Mouse (Mus musculus): ENCODE measurements around the gene Gm42421.
A peak's percentile ranks its signal among the peaks of the same experiment; 100 is the strongest.

The Gm42421 gene

GRCm38 (mm10) chr5:143927875-143928274, at the start of gene Gm42421:
Gm42421 (plus strand) TSS chr5:143928175.
- no peak for DNase-seq

DNA sequence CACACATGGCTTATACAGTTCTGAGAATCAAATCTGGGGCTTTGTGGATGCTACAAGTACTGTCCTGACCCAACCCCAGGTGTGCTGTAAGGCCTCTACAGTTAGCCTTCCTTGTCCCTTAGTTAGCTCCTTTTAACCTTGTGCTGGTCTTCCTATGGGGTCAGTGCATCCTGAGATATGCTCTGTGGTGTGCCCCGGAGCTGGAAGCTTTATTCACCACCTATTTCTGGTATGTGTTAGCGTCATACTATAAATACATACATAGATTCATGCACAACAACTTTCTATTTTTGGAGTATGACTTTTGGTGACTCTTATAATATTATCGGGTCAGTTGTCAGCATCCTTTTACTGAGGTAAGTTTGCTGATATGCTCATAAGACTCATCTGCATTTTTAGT, 42.7 kb upstream of the Gm42421 start:
- no peak for DNase-seq

DNA sequence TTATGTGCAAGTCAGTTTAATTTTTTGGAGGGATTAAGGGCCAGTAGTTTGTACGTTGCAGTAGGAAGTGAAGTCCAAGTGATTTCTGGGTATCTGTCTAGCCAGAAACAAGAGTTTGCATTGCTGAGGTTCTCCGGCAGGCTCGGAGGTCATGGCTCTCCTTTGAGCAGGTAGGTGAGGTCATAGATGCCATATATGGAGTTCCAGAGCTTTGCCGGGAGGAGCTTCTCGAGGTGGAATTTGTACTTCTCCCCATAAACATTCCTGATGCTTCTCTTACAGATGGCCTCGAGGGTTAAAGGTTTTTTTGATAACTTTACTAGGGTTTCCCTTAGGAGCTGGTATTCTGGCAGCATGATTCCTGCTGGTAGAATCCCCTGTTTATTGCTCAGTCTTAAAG, 37.2 kb upstream of the Gm42421 start:
- no peak for DNase-seq

GRCm38 (mm10) chr5:143892255-143892886, 35.6 kb upstream of the Gm42421 start:
- DNase-seq: no peak

- DNase-seq: no peak
Measured at GRCm38 (mm10) chr5:143893396-143893795, 34.6 kb upstream of the Gm42421 start.

- no peak for DNase-seq
Measured at GRCm38 (mm10) chr5:143897635-143898330, 30.2 kb upstream of the Gm42421 start, which contains the start of gene Ankrd61. Ankrd61 (minus strand) TSS chr5:143897685.

DNA sequence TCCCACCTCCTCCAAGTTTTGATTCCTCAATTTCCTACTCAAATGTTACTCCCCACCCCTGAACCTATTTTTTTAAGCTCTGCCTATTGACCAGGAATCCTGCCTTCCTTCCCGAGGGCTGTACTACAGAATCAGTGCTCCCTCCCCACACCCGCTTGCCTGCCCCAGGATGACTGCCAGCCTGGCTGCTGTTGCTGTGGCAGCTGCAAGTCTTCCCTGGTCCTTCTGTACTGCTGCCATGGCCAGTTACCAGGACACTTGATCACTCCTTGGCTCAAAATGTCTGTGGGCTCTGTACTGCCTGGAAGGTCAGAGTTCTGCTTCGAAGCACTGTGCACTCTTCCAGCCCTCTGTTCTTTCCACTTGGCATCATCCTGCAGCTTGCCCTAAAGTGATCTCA, 25.9 kb upstream of the Gm42421 start:
- peak; percentile 25 for DNase-seq

DNA sequence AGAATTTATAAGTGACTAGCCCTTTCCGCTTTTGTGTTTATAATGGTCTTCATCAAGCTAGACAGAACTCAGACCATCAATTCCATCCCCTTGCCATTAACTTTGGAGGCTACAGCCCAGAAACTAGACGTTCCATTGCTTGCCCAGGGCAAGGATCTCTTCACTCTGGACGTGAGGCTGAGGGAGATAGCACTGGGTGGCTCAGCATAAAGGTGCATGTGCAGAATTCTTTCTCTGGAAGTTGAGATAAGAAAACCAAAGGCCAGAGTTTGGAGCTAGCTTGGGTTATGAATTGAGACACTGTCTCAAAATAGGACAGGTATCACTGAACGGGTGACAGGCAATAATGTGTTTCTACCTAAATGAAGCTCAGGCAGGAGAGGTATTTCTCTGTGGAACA, 24.2 kb upstream of the Gm42421 start:
- no peak for DNase-seq

GRCm38 (mm10) chr5:143906429-143906828, 21.5 kb upstream of the Gm42421 start:
- DNase-seq: no peak

- no peak for DNase-seq
Measured at GRCm38 (mm10) chr5:143908926-143909325, 19.0 kb upstream of the Gm42421 start.

DNA sequence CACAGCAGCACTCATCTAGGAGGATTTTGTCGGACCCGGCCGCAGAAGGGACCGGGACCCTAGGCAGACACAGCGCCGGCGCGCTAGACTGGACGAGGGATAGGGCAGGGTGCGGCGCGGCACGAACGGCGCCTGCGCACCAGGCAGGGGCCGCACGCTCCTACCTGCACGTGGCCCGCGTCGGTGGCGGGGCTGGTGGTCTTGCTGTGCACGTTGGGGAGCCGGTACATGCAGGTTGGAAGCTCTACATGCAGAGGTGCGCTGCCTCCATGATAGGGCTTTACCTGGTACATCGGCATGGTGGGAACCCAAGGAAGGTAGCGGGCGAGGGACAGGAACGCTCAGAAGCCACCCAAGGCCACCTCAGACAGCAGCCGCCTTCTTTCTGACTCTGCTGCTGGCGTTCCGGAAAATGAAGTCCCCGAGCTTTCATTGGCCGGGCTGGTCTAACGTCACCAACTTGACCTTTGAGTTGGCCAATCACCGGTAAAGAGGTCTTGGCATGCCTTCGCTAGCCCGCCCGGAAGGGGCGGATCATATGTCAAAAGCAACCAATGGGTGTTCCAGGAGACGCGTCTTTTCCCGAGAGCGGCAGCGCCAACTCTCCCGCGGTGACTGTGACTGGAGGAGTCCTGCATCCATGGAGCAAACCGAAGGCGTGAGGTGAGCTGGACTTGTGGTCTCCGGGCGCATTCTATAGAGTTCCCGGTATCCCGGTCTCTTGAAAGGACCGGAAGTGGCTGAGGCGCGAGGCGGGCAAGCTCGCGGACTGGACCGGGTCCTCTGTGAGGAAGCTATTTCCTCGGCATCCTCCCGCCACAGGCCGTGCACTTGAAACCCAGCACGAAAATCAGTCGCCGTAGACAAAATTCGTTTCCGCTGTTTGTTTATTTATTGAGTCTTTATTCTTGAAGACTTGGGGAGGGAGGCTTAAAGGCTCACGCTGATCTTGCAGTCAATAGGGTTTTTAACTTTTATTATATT, 18.3 kb upstream of the Gm42421 start, which contains the start of the genes Aimp2 and Pms2:
Gene Aimp2, minus strand, starts transcription at position 431 of the 984 bp plus-strand sequence.
Gene Pms2, plus strand, starts transcription at position 548 of the 984 bp plus-strand sequence.
- peak; percentile 99 for DNase-seq

DNA sequence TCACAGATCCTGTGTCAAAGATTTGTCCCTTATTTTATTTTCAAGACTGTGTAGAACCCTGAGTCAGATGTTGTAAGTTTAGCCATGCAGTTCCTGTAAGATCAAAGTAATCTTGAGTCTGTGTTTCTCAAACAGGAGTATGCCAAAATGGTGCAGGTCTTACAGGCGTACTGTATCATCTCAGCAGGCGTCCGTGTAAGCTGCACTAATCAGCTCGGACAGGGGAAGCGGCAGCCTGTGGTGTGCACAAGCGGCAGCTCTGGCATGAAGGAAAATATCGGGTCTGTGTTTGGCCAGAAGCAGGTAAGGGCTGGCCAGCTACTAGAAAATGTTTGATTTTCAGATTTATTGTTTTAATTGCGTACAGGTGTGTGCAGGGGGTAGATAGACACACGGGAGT, 11.8 kb upstream of the Gm42421 start:
- DNase-seq: no peak

DNA sequence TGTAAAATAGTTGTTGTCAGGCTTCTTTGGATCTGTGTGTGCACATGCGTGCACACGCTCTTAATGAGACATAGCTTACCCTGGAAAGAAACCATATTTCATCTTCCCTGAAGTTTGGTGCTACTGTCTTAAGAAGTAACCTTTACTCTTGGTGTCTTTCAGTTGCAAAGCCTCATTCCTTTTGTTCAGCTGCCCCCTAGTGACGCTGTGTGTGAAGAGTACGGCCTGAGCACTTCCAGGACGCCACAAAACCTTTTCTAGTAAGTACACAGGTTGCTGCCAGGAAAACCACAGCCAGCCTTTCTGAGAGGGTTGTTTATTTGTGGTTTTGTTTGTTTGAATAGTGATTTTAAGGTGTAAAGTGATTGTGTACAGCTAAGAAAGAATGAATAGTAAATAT, 10.6 kb upstream of the Gm42421 start:
- DNase-seq: no peak

- no peak for DNase-seq
Measured at GRCm38 (mm10) chr5:143918120-143918519, 9.9 kb upstream of the Gm42421 start.

DNA sequence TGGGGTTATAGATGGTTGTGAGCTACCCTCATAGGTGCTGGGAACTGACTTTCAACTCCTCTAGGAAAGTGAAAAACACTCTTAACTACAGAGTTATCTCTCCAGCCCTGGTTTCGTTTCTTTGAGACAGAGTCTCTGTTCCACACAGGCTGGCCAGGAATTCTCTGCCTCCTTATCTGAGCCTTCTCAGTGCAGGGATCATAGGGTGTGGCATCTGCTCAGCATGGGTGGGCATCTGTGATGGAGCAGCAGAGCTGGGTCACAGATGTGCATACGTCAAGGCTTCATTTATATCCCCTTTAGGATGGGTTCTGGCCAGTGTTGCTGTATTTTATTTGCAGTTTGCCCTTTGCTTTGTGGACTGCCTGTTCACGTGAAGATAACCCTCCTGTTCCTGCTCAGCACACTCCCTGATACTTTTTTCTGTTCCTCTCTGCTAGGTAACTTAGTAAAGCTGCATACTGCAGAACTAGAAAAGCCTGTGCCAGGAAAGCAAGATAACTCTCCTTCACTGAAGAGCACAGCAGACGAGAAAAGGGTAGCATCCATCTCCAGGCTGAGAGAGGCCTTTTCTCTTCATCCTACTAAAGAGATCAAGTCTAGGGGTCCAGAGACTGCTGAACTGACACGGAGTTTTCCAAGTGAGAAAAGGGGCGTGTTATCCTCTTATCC, 3.1 kb upstream of the Gm42421 start:
- DNase-seq: no peak

GRCm38 (mm10) chr5:143929291-143929690, 1.3 kb downstream of the Gm42421 start:
- DNase-seq: no peak

DNA sequence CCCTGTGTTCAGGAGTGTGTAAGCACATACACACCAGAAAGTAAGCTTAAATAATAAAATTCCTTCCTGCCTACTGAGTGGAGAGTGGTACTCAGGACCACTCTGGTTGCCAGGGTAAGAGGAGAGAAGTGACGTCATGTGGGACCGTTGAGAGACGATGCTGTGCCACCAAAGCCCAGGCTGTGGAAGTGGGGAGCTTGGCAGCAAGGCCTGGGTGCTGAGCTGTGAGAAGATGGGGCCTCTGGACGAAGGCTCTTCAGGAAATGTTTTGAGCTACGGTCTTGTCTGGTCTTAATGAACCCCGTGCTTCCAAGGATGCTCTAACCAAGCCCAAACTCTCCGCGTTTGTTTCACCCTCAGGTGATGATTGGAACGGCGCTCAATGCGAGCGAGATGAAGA, 2.7 kb downstream of the Gm42421 start:
- DNase-seq: no peak

GRCm38 (mm10) chr5:143931863-143932580, 4.0 kb downstream of the Gm42421 start:
- no peak for DNase-seq

DNA sequence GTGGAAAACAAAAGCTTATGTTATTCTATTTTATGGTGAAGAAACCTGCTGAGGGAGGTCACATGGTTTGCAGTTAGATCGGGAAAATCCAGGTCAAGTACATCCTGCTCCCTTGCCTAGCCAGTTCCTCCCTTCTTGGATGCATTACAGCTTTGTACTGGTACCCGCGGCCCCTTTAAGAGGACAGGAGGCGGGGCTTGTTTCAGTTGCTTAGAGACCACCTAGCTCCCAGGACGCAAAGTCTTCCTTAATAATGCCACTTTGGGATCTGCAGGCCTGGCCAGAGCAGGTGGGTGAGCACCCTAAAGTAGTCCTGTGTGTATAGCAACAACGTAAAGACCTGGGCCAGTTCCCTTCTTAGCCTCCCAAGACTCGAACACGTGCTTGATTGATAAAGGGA, 4.9 kb downstream of the Gm42421 start, which contains the start of gene Rsph10b:
Gene Rsph10b, plus strand, starts transcription at position 205 of the 400 bp plus-strand sequence.
- peak; percentile 13 for DNase-seq

DNA sequence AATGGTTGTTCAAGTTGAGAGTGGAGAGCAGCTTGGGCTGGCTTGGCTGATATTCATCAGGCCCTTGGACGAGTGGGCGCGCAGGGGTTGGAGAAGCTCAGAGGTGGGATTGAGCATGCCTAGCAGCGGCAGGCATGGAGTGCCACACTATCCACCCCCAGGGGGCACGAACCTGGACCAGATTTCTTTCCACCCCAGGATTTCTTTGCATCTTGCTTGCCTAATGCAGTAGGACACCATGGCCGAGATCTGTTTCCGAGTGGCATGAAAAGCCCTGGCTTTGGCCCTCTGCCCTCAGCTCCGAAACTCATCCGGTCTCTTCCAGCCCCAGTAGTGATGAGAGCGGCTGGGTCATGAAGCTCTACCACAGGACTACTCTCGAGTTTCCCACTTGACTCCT, 5.4 kb downstream of the Gm42421 start:
- no peak for DNase-seq

DNA sequence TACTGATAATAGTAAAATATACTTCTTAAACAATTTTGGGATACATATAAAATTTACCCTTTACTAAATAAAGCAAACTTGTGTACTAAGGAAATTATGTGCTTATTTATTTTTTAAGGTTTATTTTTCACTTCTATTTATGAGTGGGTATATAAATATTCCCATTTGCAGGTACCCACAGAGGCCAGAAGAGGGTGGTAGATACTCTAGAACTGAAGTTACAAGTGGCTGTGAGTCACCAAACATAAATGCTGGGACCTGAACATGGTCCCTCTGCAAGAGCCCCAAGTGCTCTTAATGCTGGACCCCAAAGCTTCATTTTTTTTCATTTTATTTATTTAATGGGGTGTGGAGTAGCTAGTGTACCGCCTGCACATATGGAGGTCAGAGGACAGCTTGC, 5.9 kb downstream of the Gm42421 start:
- no peak for DNase-seq

GRCm38 (mm10) chr5:143936156-143936555, 8.2 kb downstream of the Gm42421 start:
- no peak for DNase-seq
